Mouse (Mus musculus): ENCODE results near the gene Apol7c. TPM values are rescaled to one million over a fixed set of nuclear protein-coding genes. Genes with fewer than 3 reads are reported as not detected.
"Not testable (repeated sequence)": the region's sequence is repeated elsewhere in the genome, so short reads cannot be mapped to it uniquely, and the experiment has no call there.

Apol7c gene
- polyA plus RNA-seq, 1 experiment from 2014 or later, result not detected

GRCm38 (mm10) chr15:77482140-77482794 lies 50.8 kb downstream of the Apol7c start:
- Histone ChIP-seq H3K27ac (replicated peaks) (no peak overlapping the region), H3K36me3 (no peaks in the 10 kb centered on the region), H3K9me3 (replicated peaks) (no peaks in the 10 kb centered on the region), H3K27me3 (no peaks in the 10 kb centered on the region), H3K9ac (no peak overlapping the region), H3K4me2 (replicated peaks) (no peak overlapping the region), H3K4me3 (replicated peaks) (no peak overlapping the region), H3K4me1 (no peaks in the 10 kb centered on the region)
- ATAC-seq (ENCODE audit: insufficient number of reproducible peaks, low FRiP score, low TSS enrichment, low read depth), result no peak
- WGBS, result 69% methylated on average over 4 of the region's 4 CpGs

- not testable (repeated sequence) for H3K4me1 ChIP-seq; H3K36me3 ChIP-seq; H3K9ac ChIP-seq; H3K9me3 ChIP-seq (replicated peaks); H3K27me3 ChIP-seq; H3K4me3 ChIP-seq (replicated peaks); H3K27ac ChIP-seq (replicated peaks); ATAC-seq (ENCODE audit: insufficient number of reproducible peaks, low FRiP score, low TSS enrichment, low read depth); H3K4me2 ChIP-seq (replicated peaks)
- WGBS, result 75% methylated on average over 2 of the region's 2 CpGs
Observed at GRCm38 (mm10) chr15:77476693-77477092, 56.4 kb downstream of the Apol7c start, which contains the start of gene Apol10a. Gene Apol10a (plus strand): TSS chr15:77477047.

Other genes starting within 250 kb of the Apol7c start
- gene Rbfox2, start 226.3 kb downstream of the Apol7c start, polyA plus RNA-seq (2015; fragmentation: Nextera tagmentation; extraction: Ambion mirVana), result 69.4 and 73.2 TPM in 2 replicates
- gene Apol7a, start 134.2 kb downstream of the Apol7c start, polyA plus RNA-seq (2015; fragmentation: Nextera tagmentation; extraction: Ambion mirVana), result 0.29 and 0.33 TPM in 2 replicates
- gene Apol9a, start 122.2 kb downstream of the Apol7c start, polyA plus RNA-seq (2015; fragmentation: Nextera tagmentation; extraction: Ambion mirVana), result 0.13 and 0.20 TPM in 2 replicates
- gene Apol7b, start 85.8 kb downstream of the Apol7c start, polyA plus RNA-seq (2015; fragmentation: Nextera tagmentation; extraction: Ambion mirVana), result not detected in 2 replicates
- 0.05 and 0.20 TPM in 2 replicates for gene Apol10a, start 56.3 kb downstream of the Apol7c start, polyA plus RNA-seq (2015; fragmentation: Nextera tagmentation; extraction: Ambion mirVana)
- not detected in 2 replicates for gene Apol11a, start 25.0 kb downstream of the Apol7c start, polyA plus RNA-seq (2015; fragmentation: Nextera tagmentation; extraction: Ambion mirVana)
- not detected in 2 replicates for gene 1700025B11Rik, start 28.6 kb upstream of the Apol7c start, polyA plus RNA-seq (2015; fragmentation: Nextera tagmentation; extraction: Ambion mirVana)
- gene Apol10b, start 62.8 kb upstream of the Apol7c start, polyA plus RNA-seq (2015; fragmentation: Nextera tagmentation; extraction: Ambion mirVana), result 0.17 and 0.18 TPM in 2 replicates
- not detected in 2 replicates for gene Gm36245, start 65.9 kb upstream of the Apol7c start, polyA plus RNA-seq (2015; fragmentation: Nextera tagmentation; extraction: Ambion mirVana)
- gene Apol11b, start 110.0 kb upstream of the Apol7c start, polyA plus RNA-seq (2015; fragmentation: Nextera tagmentation; extraction: Ambion mirVana), result 0.13 TPM in 1 of 2 replicates, not detected in the other
- not detected in 2 replicates for gene Apol7e, start 165.5 kb upstream of the Apol7c start, polyA plus RNA-seq (2015; fragmentation: Nextera tagmentation; extraction: Ambion mirVana)
- 0.13 and 0.41 TPM in 2 replicates for gene Apol9b, start 195.7 kb upstream of the Apol7c start, polyA plus RNA-seq (2015; fragmentation: Nextera tagmentation; extraction: Ambion mirVana)
- 0.08 and 0.18 TPM in 2 replicates for gene Apol8, start 223.7 kb upstream of the Apol7c start, polyA plus RNA-seq (2015; fragmentation: Nextera tagmentation; extraction: Ambion mirVana)

All from embryonic facial prominence, embryonic 15.5 days (tissue).